Mouse (Mus musculus) cerebellum, adult 11 months (tissue): ENCODE measurements around the gene Map7d1.
A peak's percentile ranks its signal among the peaks of the same experiment; 100 is the strongest.

Experiments used
- DNase-seq: peaks from one replicate; pipeline ENCODE4 v3.0.0; 2022

Gene Map7d1

GRCm38 (mm10) chr4:126262119-126262807 is 6.1 kb upstream of the Map7d1 start, which contains the start of gene Trappc3:
Gene Trappc3, plus strand, starts transcription at chr4:126262325.
- peak; percentile 100 for DNase-seq

GRCm38 (mm10) chr4:126261675-126262074 is 5.5 kb upstream of the Map7d1 start:
- DNase-seq: no peak

- no peak for DNase-seq
Observed at GRCm38 (mm10) chr4:126261266-126261665, 5.1 kb upstream of the Map7d1 start.

GRCm38 (mm10) chr4:126260520-126261201 is 4.5 kb upstream of the Map7d1 start:
- no peak for DNase-seq

- DNase-seq: no peak
Observed at GRCm38 (mm10) chr4:126259523-126260160, 3.5 kb upstream of the Map7d1 start.

- peak; percentile 37 for DNase-seq
Observed at GRCm38 (mm10) chr4:126259063-126259462, 2.9 kb upstream of the Map7d1 start.

GRCm38 (mm10) chr4:126256967-126257881 is 1.1 kb upstream of the Map7d1 start:
- peak; percentile 75 for DNase-seq

- DNase-seq: peak; percentile 61
Observed at GRCm38 (mm10) chr4:126255113-126256001, 786 bp downstream of the Map7d1 start.

- peak; percentile 63 for DNase-seq
Observed at GRCm38 (mm10) chr4:126254315-126255112, 1.6 kb downstream of the Map7d1 start.

GRCm38 (mm10) chr4:126253637-126254272 is 2.4 kb downstream of the Map7d1 start:
- peak; percentile 34 for DNase-seq

- DNase-seq: no peak
Observed at GRCm38 (mm10) chr4:126252411-126253237, 3.5 kb downstream of the Map7d1 start.

- DNase-seq: no peak
Observed at GRCm38 (mm10) chr4:126251655-126252254, 4.4 kb downstream of the Map7d1 start.

- DNase-seq: no peak
Observed at GRCm38 (mm10) chr4:126250659-126251058, 5.5 kb downstream of the Map7d1 start.

- no peak for DNase-seq
Observed at GRCm38 (mm10) chr4:126248261-126248868, 7.8 kb downstream of the Map7d1 start.

- no peak for DNase-seq
Observed at GRCm38 (mm10) chr4:126246202-126246889, 9.8 kb downstream of the Map7d1 start.

- DNase-seq: peak; percentile 45
Observed at GRCm38 (mm10) chr4:126242510-126242909, 13.6 kb downstream of the Map7d1 start.

- DNase-seq: peak; percentile 38
Observed at GRCm38 (mm10) chr4:126241956-126242355, 14.2 kb downstream of the Map7d1 start.
